ENCODE assay signal across 9 mouse cellular contexts in the genomic region with DNA sequence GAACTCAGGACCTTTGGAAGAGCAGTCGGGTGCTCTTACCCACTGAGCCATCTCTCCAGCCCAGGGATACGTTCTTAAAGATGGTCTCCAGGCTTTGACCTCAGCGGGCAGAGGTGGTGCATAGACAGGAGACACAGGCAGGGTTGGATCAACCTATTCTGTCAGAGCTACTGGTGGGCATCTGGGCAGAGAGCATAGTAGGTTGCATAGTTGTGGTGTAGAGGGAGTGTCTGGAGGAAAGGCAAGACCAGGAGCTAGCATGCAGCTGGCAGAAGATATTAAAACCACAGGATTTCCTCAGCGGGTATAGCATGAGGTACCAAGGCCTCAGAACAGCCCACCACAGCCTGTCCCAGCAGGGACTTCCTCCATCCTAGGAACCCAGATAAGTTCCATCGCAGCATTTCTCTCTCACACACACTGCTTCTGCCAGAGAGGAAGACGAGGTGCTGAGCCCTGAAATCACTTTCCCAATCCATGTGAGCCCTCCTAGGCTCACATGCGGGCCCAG. TPM values are rescaled to one million over a fixed set of nuclear protein-coding genes. Genes with fewer than 3 reads are reported as not detected.
DNase-seq lines count a peak whose midpoint lies in the region; ATAC-seq and TF ChIP-seq lines count a peak whose summit lies in the region.
"Had no signal": no experiment of that assay in that cellular context is flagged by ENCODE, and none has a peak within 500 bp of the region (broad histone marks: within the 10 kb centered on the region; RNA-seq: fewer than 3 reads in every experiment).

No protein-coding gene starts in this region.

- no peak for TF ChIP-seq CTCF in C2C12 (IDR thresholded peaks at IDR 0.05; ENCODE audit: control insufficient read depth, insufficient read depth, insufficient read length)

- DNase-seq in hindbrain, embryonic 14.5 days (ENCODE audit: low spot score) = no peak
- DNase-seq in cerebellum, adult 11-12 months = no peak
- DNase-seq in left cerebral cortex, postnatal 14 days (ENCODE audit: low spot score in 2 of 2) = no peak
- no peak for DNase-seq in urinary bladder, adult 2 months (ENCODE audit: low spot score)

- no peak overlapping the region for H3ac ChIP-seq in C2C12 (ENCODE audit: control insufficient read depth, insufficient read length, low read depth)

- no peaks in the 10 kb centered on the region for H3K9me3 ChIP-seq in hindbrain, embryonic 12.5 days (replicated peaks)
- no peaks in the 10 kb centered on the region for H3K9me3 ChIP-seq in hindbrain, embryonic 14.5 days (ENCODE audit: control insufficient read depth, low read length)
- no peaks in the 10 kb centered on the region for H3K9me3 ChIP-seq in liver, embryonic 15.5 days (replicated peaks)

- H3K27ac ChIP-seq in hindbrain, embryonic 12.5 days = peak overlapping the region; percentile 48
- H3K27ac ChIP-seq in hindbrain, embryonic 14.5 days = no peak overlapping the region
- H3K27ac ChIP-seq in brown adipose tissue, adult 24 weeks (replicated peaks; ENCODE audit: low read depth, low read length) = peak overlapping the region; percentile 86
- H3K27ac ChIP-seq in liver, embryonic 15.5 days (replicated peaks) = no peak overlapping the region; the same call in 1 of the 2 replicates

- H3K27me3 ChIP-seq in hindbrain, embryonic 12.5 days = peaks cover 4% of the 10 kb centered on the region; the same call in 1 of the 2 replicates
- H3K27me3 ChIP-seq in hindbrain, embryonic 14.5 days (ENCODE audit: control insufficient read depth, insufficient read depth, low read length) = no peaks in the 10 kb centered on the region
- H3K27me3 ChIP-seq in C2C12 (ENCODE audit: control insufficient read depth, insufficient read depth, insufficient read length) = no peaks in the 10 kb centered on the region
- H3K27me3 ChIP-seq in liver, embryonic 15.5 days = peaks cover 54% of the 10 kb centered on the region

- H3K4me3 ChIP-seq in hindbrain, embryonic 12.5 days = no peak overlapping the region
- H3K4me3 ChIP-seq in hindbrain, embryonic 14.5 days (replicated peaks; ENCODE audit: low read length) = no peak overlapping the region
- no peak overlapping the region for H3K4me3 ChIP-seq in C2C12 (ENCODE audit: insufficient read depth, poor library complexity, severe bottlenecking)
- 0 out of 2 replicates have a peak overlapping the region, but pooled peaks have one; percentile 3 for H3K4me3 ChIP-seq in brown adipose tissue, adult 24 weeks (ENCODE audit: insufficient read depth, low read depth, low read length)
- H3K4me3 ChIP-seq in liver, embryonic 15.5 days (replicated peaks) = no peak overlapping the region
- H3K4me3 ChIP-seq: erythroblast, embryonic 14.5 days had no signal

- intact Hi-C loops in left cerebral cortex, postnatal 14 days (cut with DNase I) = loop anchor here (5.0 kb wide), 1 partner anchor 77 kb away; no protein-coding TSS in a partner anchor

- H3K4me2 ChIP-seq in hindbrain, embryonic 12.5 days (replicated peaks) = no peak overlapping the region; the same call in 1 of the 2 replicates
- no peak overlapping the region for H3K4me2 ChIP-seq in hindbrain, embryonic 14.5 days (replicated peaks)
- no peak overlapping the region for H3K4me2 ChIP-seq in liver, embryonic 15.5 days

- WGBS in hindbrain, embryonic 12.5 days = 89% methylated on average over 7 of the region's 7 CpGs
- 84% methylated on average over 7 of the region's 7 CpGs for WGBS in hindbrain, embryonic 14.5 days
- WGBS in liver, embryonic 15.5 days (ENCODE audit: insufficient replicate concordance) = 21% methylated on average over 7 of the region's 7 CpGs

- H3K4me1 ChIP-seq in hindbrain, embryonic 12.5 days = peaks cover 60% of the 10 kb centered on the region
- H3K4me1 ChIP-seq in hindbrain, embryonic 14.5 days (replicated peaks; ENCODE audit: control insufficient read depth, insufficient read depth, low read length) = peaks cover 28% of the 10 kb centered on the region
- peaks cover 35% of the 10 kb centered on the region for H3K4me1 ChIP-seq in brown adipose tissue, adult 24 weeks (ENCODE audit: control insufficient read depth, insufficient read depth, insufficient read length, low read length)
- peaks cover 13% of the 10 kb centered on the region for H3K4me1 ChIP-seq in liver, embryonic 15.5 days (replicated peaks)

- no peak for ATAC-seq in hindbrain, embryonic 12.5 days (ENCODE audit: low FRiP score)
- no peak for ATAC-seq in hindbrain, embryonic 14.5 days (ENCODE audit: low FRiP score)
- peak; percentile 27; the same call in 1 of the 2 replicates for ATAC-seq in liver, embryonic 15.5 days (ENCODE audit: insufficient read depth)

- H3K79me2 ChIP-seq in C2C12 (ENCODE audit: control insufficient read depth, insufficient read depth) = peaks cover 27% of the 10 kb centered on the region

- no peaks in the 10 kb centered on the region for H3K36me3 ChIP-seq in hindbrain, embryonic 12.5 days
- no peaks in the 10 kb centered on the region for H3K36me3 ChIP-seq in hindbrain, embryonic 14.5 days (replicated peaks; ENCODE audit: control insufficient read depth, insufficient read depth)
- H3K36me3 ChIP-seq in C2C12 (ENCODE audit: control insufficient read depth, insufficient read depth) = no peaks in the 10 kb centered on the region
- H3K36me3 ChIP-seq in liver, embryonic 15.5 days (replicated peaks) = no peaks in the 10 kb centered on the region

- H3K79me3 ChIP-seq in C2C12 (ENCODE audit: low read depth) = peaks cover 3% of the 10 kb centered on the region

- H3K9ac ChIP-seq in hindbrain, embryonic 12.5 days = peak overlapping the region; percentile 18; the same call in 1 of the 2 replicates
- H3K9ac ChIP-seq in hindbrain, embryonic 14.5 days = no peak overlapping the region
- no peak overlapping the region for H3K9ac ChIP-seq in liver, embryonic 15.5 days

TF ChIP-seq in C2C12, 6 proteins besides CTCF, POLR2A, EP300 and RAD21:
- TF ChIP-seq MYOD1 (IDR thresholded peaks at IDR 0.05; ENCODE audit: control insufficient read depth, insufficient read length, low read depth) (peak; percentile 47), MAX (IDR thresholded peaks at IDR 0.05) (no peak), CEBPB (IDR thresholded peaks at IDR 0.05; ENCODE audit: low read depth) (peak; percentile 61), USF1 (IDR thresholded peaks at IDR 0.05; ENCODE audit: low read depth) (no peak), MYOG (IDR thresholded peaks at IDR 0.05; ENCODE audit: control insufficient read depth, extremely low read depth, insufficient read length) (no peak), FOSL1 (IDR thresholded peaks at IDR 0.05; ENCODE audit: insufficient read depth, low read length, poor library complexity, severe bottlenecking) (no peak)

RNA-seq across cellular contexts. Expression of gene Mrps23, which starts 39.9 kb away (rescaled TPM):
- 57.4 and 66.8 TPM in 2 replicates for polyA plus RNA-seq in hindbrain, embryonic 12.5 days (2016; fragmentation: Nextera tagmentation; extraction: Ambion mirVana)
- 67.8 and 68.7 TPM in 2 replicates for polyA plus RNA-seq in hindbrain, embryonic 14.5 days (2014; fragmentation: Nextera tagmentation; extraction: Ambion mirVana)
- 191 TPM for polyA plus RNA-seq in C2C12 (2012; fragmentation: generic; extraction: Trizol)
- 150 and 192 TPM in 2 replicates for polyA plus RNA-seq in brown adipose tissue, adult 24 weeks (2012; ENCODE audit: insufficient read depth, insufficient read length, missing spikeins)
- polyA plus RNA-seq in liver, embryonic 15.5 days (2015; fragmentation: Nextera tagmentation; extraction: Ambion mirVana) = 25.0 and 26.9 TPM in 2 replicates
- 10 to 100 TPM; 68.6 to 75.4 TPM for total RNA-seq in left cerebral cortex, postnatal 14 days (2021)
- polyA plus RNA-seq in urinary bladder, adult 2 months (2012; rRNA removed) = 77.3 and 83.9 TPM in 2 replicates

Comparison
In these comparisons a context has a peak if more than half of its experiments do, and no peak if none do; other contexts are left out.
1. H3K27ac ChIP-seq: peak in hindbrain, embryonic 12.5 days (single experiment) and brown adipose tissue, adult 24 weeks (single experiment); none in hindbrain, embryonic 14.5 days (single experiment) and liver, embryonic 15.5 days (single experiment).